Mouse (Mus musculus) hindbrain, embryonic 15.5 days (tissue): Measurements from ENCODE around the gene Exo5. TPM values are rescaled to one million over a fixed set of nuclear protein-coding genes. Genes with fewer than 3 reads are reported as not detected.

Source experiments
- ATAC-seq: fragments of 200-750 bp; cut with Nextera tagmentation; 2 replicates; pipeline ENCODE4 v1.8.0; 2017; ENCODE audit warnings: low read depth, moderate number of reproducible peaks, moderate TSS enrichment; ENCODE audit not compliant: low FRiP score
- H3K27ac ChIP-seq: fragments of 300-500 bp; sonication (generic); replicated peaks from 2 replicates; pipeline ENCODE4 v1.5.1; 2015; ENCODE audit warnings: mild to moderate bottlenecking, inconsistent platforms
- H3K27me3 ChIP-seq: fragments of 300-500 bp; sonication (generic); 2 replicates; pipeline ENCODE4 v1.6.1; 2015; ENCODE audit warnings: control low read depth, inconsistent platforms
- H3K36me3 ChIP-seq: fragments of 300-500 bp; sonication (generic); 2 replicates; pipeline ENCODE4 v1.6.1; 2015; ENCODE audit warnings: control low read depth, inconsistent platforms
- H3K4me1 ChIP-seq: fragments of 300-500 bp; sonication (generic); replicated peaks from 2 replicates; pipeline ENCODE4 v1.6.1; 2015; ENCODE audit warnings: control low read depth, inconsistent platforms
- H3K4me2 ChIP-seq: fragments of 300-500 bp; sonication (generic); 2 replicates; pipeline ENCODE4 v1.6.1; 2015; ENCODE audit warnings: moderate library complexity, mild to moderate bottlenecking, inconsistent platforms
- H3K4me3 ChIP-seq: fragments of 300-500 bp; sonication (generic); 2 replicates; pipeline ENCODE4 v1.5.1; 2015; ENCODE audit warnings: mild to moderate bottlenecking, inconsistent platforms
- H3K9ac ChIP-seq: fragments of 300-500 bp; sonication (generic); 2 replicates; pipeline ENCODE4 v1.6.1; 2015; ENCODE audit warnings: inconsistent platforms
- H3K9me3 ChIP-seq: fragments of 300-500 bp; sonication (generic); 2 replicates; pipeline ENCODE4 v1.6.1; 2016; ENCODE audit warnings: control low read depth, inconsistent platforms
- WGBS: fragments of 180-500 bp; shearing (Covaris S2); methylation state at CpG from one replicate; pipeline ENCODE4 v1.1.7; 2015; 5-methylcytosine and 5-hydroxymethylcytosine counted together
- polyA plus RNA-seq: library from polyadenylated mRNA; unstranded; fragments of >200 nt; fragmentation: Nextera tagmentation; extraction: Ambion mirVana; gene quantifications from 2 replicates; pipeline ENCODE4 v1.2.1, GENCODE M21; 2015

The Exo5 gene
- polyA plus RNA-seq, 1 experiment from 2014 or later: 30.2 TPM

- Histone ChIP-seq H3K9me3 (no peaks in the 10 kb centered on the region), H3K27ac (no peak overlapping the region), H3K9ac (no peak overlapping the region), H3K4me1 (no peaks in the 10 kb centered on the region), H3K4me3 (no peak overlapping the region), H3K36me3 (peaks cover 6% of the 10 kb centered on the region; the same call in 1 of the 2 replicates), H3K4me2 (no peak overlapping the region), H3K27me3 (no peaks in the 10 kb centered on the region)
- 90% methylated on average over 3 of the region's 3 CpGs for WGBS
- ATAC-seq: no peak
Observed at GRCm38 (mm10) chr4:120935006-120935405, 10.2 kb upstream of the Exo5 start.

GRCm38 (mm10) chr4:120930736-120931135 lies 5.9 kb upstream of the Exo5 start:
- H3K4me2 ChIP-seq: no peak overlapping the region
- no peak overlapping the region for H3K4me3 ChIP-seq
- H3K9me3 ChIP-seq: no peaks in the 10 kb centered on the region
- ATAC-seq: no peak
- H3K9ac ChIP-seq: no peak overlapping the region
- no peak overlapping the region for H3K27ac ChIP-seq
- peaks cover 6% of the 10 kb centered on the region; the same call in 1 of the 2 replicates for H3K36me3 ChIP-seq
- no peaks in the 10 kb centered on the region for H3K4me1 ChIP-seq
- 96% methylated on average over 18 of the region's 18 CpGs for WGBS
- no peaks in the 10 kb centered on the region for H3K27me3 ChIP-seq

GRCm38 (mm10) chr4:120928686-120929085 lies 3.9 kb upstream of the Exo5 start:
- H3K27ac ChIP-seq: no peak overlapping the region
- WGBS: 80% methylated on average over 3 of the region's 3 CpGs
- H3K4me2 ChIP-seq: no peak overlapping the region
- peaks cover 6% of the 10 kb centered on the region; the same call in 1 of the 2 replicates for H3K36me3 ChIP-seq
- H3K4me3 ChIP-seq: no peak overlapping the region
- H3K9ac ChIP-seq: no peak overlapping the region
- peaks cover 10% of the 10 kb centered on the region for H3K4me1 ChIP-seq
- no peak for ATAC-seq
- no peaks in the 10 kb centered on the region for H3K27me3 ChIP-seq
- H3K9me3 ChIP-seq: no peaks in the 10 kb centered on the region

GRCm38 (mm10) chr4:120925386-120925785 lies 569 bp upstream of the Exo5 start:
- peak overlapping the region; percentile 79 for H3K4me2 ChIP-seq
- peaks cover 12% of the 10 kb centered on the region; the same call in 1 of the 2 replicates for H3K9me3 ChIP-seq
- peak; percentile 46 for ATAC-seq
- peaks cover 21% of the 10 kb centered on the region for H3K36me3 ChIP-seq
- no peaks in the 10 kb centered on the region for H3K27me3 ChIP-seq
- WGBS: 20% methylated on average over 3 of the region's 3 CpGs
- peak overlapping the region; percentile 84 for H3K27ac ChIP-seq
- peaks cover 18% of the 10 kb centered on the region for H3K4me1 ChIP-seq
- H3K4me3 ChIP-seq: peak overlapping the region; percentile 53
- H3K9ac ChIP-seq: peak overlapping the region; percentile 67

GRCm38 (mm10) chr4:120921461-120921860 lies 3.4 kb downstream of the Exo5 start:
- over 99% methylated on average over 8 of the region's 8 CpGs for WGBS
- Histone ChIP-seq H3K4me2 (no peak overlapping the region), H3K27ac (no peak overlapping the region), H3K9ac (no peak overlapping the region), H3K36me3 (peaks cover 26% of the 10 kb centered on the region), H3K4me3 (no peak overlapping the region), H3K27me3 (no peaks in the 10 kb centered on the region), H3K9me3 (peaks cover 17% of the 10 kb centered on the region), H3K4me1 (peaks cover 18% of the 10 kb centered on the region)
- ATAC-seq: no peak

- Histone ChIP-seq H3K4me3 (no peak overlapping the region), H3K4me2 (no peak overlapping the region), H3K4me1 (0 out of 2 replicates have a peak, but pooled peaks cover 3% of the 10 kb centered on the region), H3K9ac (no peak overlapping the region), H3K9me3 (no peaks in the 10 kb centered on the region), H3K27ac (no peak overlapping the region), H3K27me3 (no peaks in the 10 kb centered on the region), H3K36me3 (no peaks in the 10 kb centered on the region)
- no peak for ATAC-seq
- WGBS: 75% methylated on average over 4 of the region's 4 CpGs
Observed at GRCm38 (mm10) chr4:120914501-120914900, 10.3 kb downstream of the Exo5 start.

GRCm38 (mm10) chr4:120913861-120914260 lies 11.0 kb downstream of the Exo5 start:
- WGBS: 82% methylated on average over 1 of the region's 1 CpGs
- no peaks in the 10 kb centered on the region for H3K9me3 ChIP-seq
- H3K27ac ChIP-seq: no peak overlapping the region
- no peak overlapping the region for H3K4me2 ChIP-seq
- H3K4me1 ChIP-seq: 0 out of 2 replicates have a peak, but pooled peaks cover 3% of the 10 kb centered on the region
- no peak overlapping the region for H3K4me3 ChIP-seq
- no peaks in the 10 kb centered on the region for H3K36me3 ChIP-seq
- H3K27me3 ChIP-seq: no peaks in the 10 kb centered on the region
- H3K9ac ChIP-seq: no peak overlapping the region
- no peak for ATAC-seq

GRCm38 (mm10) chr4:120913443-120913842 lies 11.4 kb downstream of the Exo5 start:
- H3K9ac ChIP-seq: no peak overlapping the region

GRCm38 (mm10) chr4:120912866-120913265 lies 12.0 kb downstream of the Exo5 start:
- ATAC-seq: no peak
- Histone ChIP-seq H3K9ac (no peak overlapping the region), H3K27ac (no peak overlapping the region), H3K27me3 (no peaks in the 10 kb centered on the region), H3K4me3 (no peak overlapping the region), H3K4me1 (0 out of 2 replicates have a peak, but pooled peaks cover 3% of the 10 kb centered on the region), H3K9me3 (no peaks in the 10 kb centered on the region), H3K36me3 (no peaks in the 10 kb centered on the region), H3K4me2 (no peak overlapping the region)
- WGBS: 52% methylated on average over 4 of the region's 4 CpGs

More at GRCm38 (mm10) chr4:120913443-120913842, 11.4 kb downstream of the Exo5 start:
- 0 out of 2 replicates have a peak, but pooled peaks cover 3% of the 10 kb centered on the region for H3K4me1 ChIP-seq
- no peaks in the 10 kb centered on the region for H3K9me3 ChIP-seq
- no peak for ATAC-seq
- no peaks in the 10 kb centered on the region for H3K36me3 ChIP-seq
- H3K4me3 ChIP-seq: no peak overlapping the region
- no peak overlapping the region for H3K4me2 ChIP-seq
- H3K27me3 ChIP-seq: no peaks in the 10 kb centered on the region
- H3K27ac ChIP-seq: no peak overlapping the region
- 71% methylated on average over 8 of the region's 8 CpGs for WGBS

GRCm38 (mm10) chr4:120911086-120911485 lies 13.7 kb downstream of the Exo5 start:
- Histone ChIP-seq H3K9ac (no peak overlapping the region), H3K36me3 (no peaks in the 10 kb centered on the region), H3K4me3 (no peak overlapping the region), H3K9me3 (no peaks in the 10 kb centered on the region), H3K27ac (no peak overlapping the region), H3K27me3 (no peaks in the 10 kb centered on the region), H3K4me2 (no peak overlapping the region), H3K4me1 (0 out of 2 replicates have a peak, but pooled peaks cover 3% of the 10 kb centered on the region)
- 87% methylated on average over 6 of the region's 6 CpGs for WGBS
- no peak for ATAC-seq

GRCm38 (mm10) chr4:120909558-120910150 lies 15.2 kb downstream of the Exo5 start:
- H3K4me3 ChIP-seq: no peak overlapping the region
- no peaks in the 10 kb centered on the region for H3K27me3 ChIP-seq
- no peak overlapping the region for H3K9ac ChIP-seq
- 0 out of 2 replicates have a peak, but pooled peaks cover 3% of the 10 kb centered on the region for H3K4me1 ChIP-seq
- H3K4me2 ChIP-seq: no peak overlapping the region
- no peaks in the 10 kb centered on the region for H3K36me3 ChIP-seq
- ATAC-seq: peak; percentile 75
- no peaks in the 10 kb centered on the region for H3K9me3 ChIP-seq
- WGBS: 31% methylated on average over 15 of the region's 15 CpGs
- H3K27ac ChIP-seq: no peak overlapping the region

GRCm38 (mm10) chr4:120905644-120906043 lies 19.2 kb downstream of the Exo5 start:
- no peaks in the 10 kb centered on the region for H3K9me3 ChIP-seq
- WGBS: 80% methylated on average over 5 of the region's 5 CpGs
- ATAC-seq: no peak

More at GRCm38 (mm10) chr4:120905644-120906043, 19.2 kb downstream of the Exo5 start:
- no peak overlapping the region for H3K27ac ChIP-seq
- no peak overlapping the region for H3K4me2 ChIP-seq
- H3K9ac ChIP-seq: no peak overlapping the region
- H3K4me3 ChIP-seq: no peak overlapping the region
- 0 out of 2 replicates have a peak, but pooled peaks cover 3% of the 10 kb centered on the region for H3K4me1 ChIP-seq
- H3K36me3 ChIP-seq: no peaks in the 10 kb centered on the region
- no peaks in the 10 kb centered on the region for H3K27me3 ChIP-seq
